Mouse (Mus musculus) c-Kit-positive CD71-positive TER-119-negative erythroid progenitor cells, embryonic 14.5 days (primary cell): Measurements from ENCODE around the gene Pde4dip.

Source experiments
- DNase-seq: peaks from one replicate; pipeline ENCODE4 v3.0.0-alpha.2; 2013; ENCODE audit warnings: low read depth

Pde4dip gene

GRCm38 (mm10) chr3:97751566-97751965 lies 136.9 kb downstream of the Pde4dip start:
- DNase-seq: no peak

- no peak for DNase-seq
These were observed 139.7 kb downstream of the Pde4dip start for GRCm38 (mm10) chr3:97748789-97749188.

GRCm38 (mm10) chr3:97742841-97743240 lies 145.7 kb downstream of the Pde4dip start:
- no peak for DNase-seq

GRCm38 (mm10) chr3:97735575-97735974 lies 152.9 kb downstream of the Pde4dip start:
- no peak for DNase-seq

- no peak for DNase-seq
These were observed 154.2 kb downstream of the Pde4dip start for GRCm38 (mm10) chr3:97734259-97734658.

GRCm38 (mm10) chr3:97732622-97733021 lies 155.9 kb downstream of the Pde4dip start:
- DNase-seq: no peak

GRCm38 (mm10) chr3:97730624-97731023 lies 157.9 kb downstream of the Pde4dip start:
- no peak for DNase-seq

- DNase-seq: no peak
These were observed 158.4 kb downstream of the Pde4dip start for GRCm38 (mm10) chr3:97730131-97730530.

- DNase-seq: no peak
These were observed 160.7 kb downstream of the Pde4dip start for GRCm38 (mm10) chr3:97727801-97728200.

GRCm38 (mm10) chr3:97719116-97719515 lies 169.4 kb downstream of the Pde4dip start:
- no peak for DNase-seq

- no peak for DNase-seq
These were observed 172.6 kb downstream of the Pde4dip start for GRCm38 (mm10) chr3:97715922-97716321.

GRCm38 (mm10) chr3:97710881-97711280 lies 177.6 kb downstream of the Pde4dip start:
- DNase-seq: no peak

- DNase-seq: no peak
These were observed 178.4 kb downstream of the Pde4dip start for GRCm38 (mm10) chr3:97710134-97710533.

GRCm38 (mm10) chr3:97706561-97706960 lies 181.9 kb downstream of the Pde4dip start:
- no peak for DNase-seq

GRCm38 (mm10) chr3:97705508-97705907 lies 183.0 kb downstream of the Pde4dip start:
- no peak for DNase-seq

- DNase-seq: no peak
These were observed 185.9 kb downstream of the Pde4dip start for GRCm38 (mm10) chr3:97702448-97703080.

GRCm38 (mm10) chr3:97701198-97701597 lies 187.3 kb downstream of the Pde4dip start:
- no peak for DNase-seq

- no peak for DNase-seq
These were observed 189.4 kb downstream of the Pde4dip start for GRCm38 (mm10) chr3:97699061-97699460.

GRCm38 (mm10) chr3:97697291-97697690 lies 191.2 kb downstream of the Pde4dip start:
- DNase-seq: no peak

- DNase-seq: no peak
These were observed 191.6 kb downstream of the Pde4dip start for GRCm38 (mm10) chr3:97696866-97697265.

- DNase-seq: no peak
These were observed 194.7 kb downstream of the Pde4dip start for GRCm38 (mm10) chr3:97693806-97694205.

GRCm38 (mm10) chr3:97691443-97692017 lies 197.0 kb downstream of the Pde4dip start:
- no peak for DNase-seq

GRCm38 (mm10) chr3:97690590-97690989 lies 197.9 kb downstream of the Pde4dip start:
- DNase-seq: no peak

GRCm38 (mm10) chr3:97689289-97689688 lies 199.2 kb downstream of the Pde4dip start:
- DNase-seq: no peak
